Mouse (Mus musculus): ENCODE data around the gene Il25.
"Not testable (repeated sequence)": the region's sequence is repeated elsewhere in the genome, so short reads cannot be mapped to it uniquely, and the experiment has no call there.

Gene Il25

GRCm38 (mm10) chr14:54927296-54927695 is 5.2 kb upstream of the Il25 start:
- DNase-seq (ENCODE audit: low spot score), result no peak

GRCm38 (mm10) chr14:54929801-54930200 is 2.7 kb upstream of the Il25 start:
- no peak for DNase-seq (ENCODE audit: low spot score)

- DNase-seq (ENCODE audit: low spot score), result no peak
Measured at GRCm38 (mm10) chr14:54930431-54930830, 2.1 kb upstream of the Il25 start.

- DNase-seq (ENCODE audit: low spot score), result peak; percentile 82
Measured at GRCm38 (mm10) chr14:54935904-54936830, 3.7 kb downstream of the Il25 start, which contains the start of gene Cmtm5. TSS of gene Cmtm5 (plus strand) at chr14:54936261.

GRCm38 (mm10) chr14:54936831-54937160 is 4.3 kb downstream of the Il25 start:
- no peak for DNase-seq (ENCODE audit: low spot score)

- DNase-seq (ENCODE audit: low spot score), result no peak
Measured at GRCm38 (mm10) chr14:54937361-54938182, 5.1 kb downstream of the Il25 start.

- DNase-seq (ENCODE audit: low spot score), result no peak
Measured at GRCm38 (mm10) chr14:54938431-54939219, 6.1 kb downstream of the Il25 start.

GRCm38 (mm10) chr14:54939434-54940175 is 7.1 kb downstream of the Il25 start:
- peak; percentile 44 for DNase-seq (ENCODE audit: low spot score)

- DNase-seq (ENCODE audit: low spot score), result no peak
Measured at GRCm38 (mm10) chr14:54940176-54940530, 7.7 kb downstream of the Il25 start.

GRCm38 (mm10) chr14:54941024-54941978 is 8.8 kb downstream of the Il25 start:
- no peak for DNase-seq (ENCODE audit: low spot score)

GRCm38 (mm10) chr14:54942479-54942878 is 10.0 kb downstream of the Il25 start:
- no peak for DNase-seq (ENCODE audit: low spot score)

- DNase-seq (ENCODE audit: low spot score), result no peak
Measured at GRCm38 (mm10) chr14:54943971-54944370, 11.5 kb downstream of the Il25 start.

- no peak for DNase-seq (ENCODE audit: low spot score)
Measured at GRCm38 (mm10) chr14:54944939-54945338, 12.4 kb downstream of the Il25 start.

GRCm38 (mm10) chr14:54945975-54946704 is 13.6 kb downstream of the Il25 start:
- no peak for DNase-seq (ENCODE audit: low spot score)

- DNase-seq (ENCODE audit: low spot score), result not testable (repeated sequence)
Measured at GRCm38 (mm10) chr14:54947008-54947407, 14.5 kb downstream of the Il25 start.

- DNase-seq (ENCODE audit: low spot score), result no peak
Measured at GRCm38 (mm10) chr14:54948781-54949180, 16.3 kb downstream of the Il25 start.

- DNase-seq (ENCODE audit: low spot score), result no peak
Measured at GRCm38 (mm10) chr14:54950493-54950892, 18.0 kb downstream of the Il25 start.

GRCm38 (mm10) chr14:54951587-54951986 is 19.1 kb downstream of the Il25 start:
- DNase-seq (ENCODE audit: low spot score), result no peak

GRCm38 (mm10) chr14:54953664-54954206 is 21.2 kb downstream of the Il25 start:
- no peak for DNase-seq (ENCODE audit: low spot score)

All from left cerebral cortex, adult 11 months (tissue).